Mouse (Mus musculus) limb, embryonic 13.5 days (tissue): ENCODE data around the gene Fam126a. TPM values are rescaled to one million over a fixed set of nuclear protein-coding genes. Genes with fewer than 3 reads are reported as not detected.

Source experiments
- ATAC-seq: fragments of 200-750 bp; cut with Nextera tagmentation; 2 replicates; pipeline ENCODE4 v1.8.0; 2017; ENCODE audit warnings: low read depth, moderate number of reproducible peaks, moderate TSS enrichment; ENCODE audit not compliant: low FRiP score
- H3K27ac ChIP-seq: fragments of 300-500 bp; sonication (generic); 2 replicates; pipeline ENCODE4 v1.5.1; 2015; ENCODE audit warnings: inconsistent platforms, mild to moderate bottlenecking, moderate library complexity
- H3K27me3 ChIP-seq: fragments of 300-500 bp; sonication (generic); 2 replicates; pipeline ENCODE4 v1.6.1; 2015; ENCODE audit warnings: mild to moderate bottlenecking, inconsistent platforms
- H3K36me3 ChIP-seq: fragments of 300-500 bp; sonication (generic); 2 replicates; pipeline ENCODE4 v1.6.1; 2015; ENCODE audit warnings: inconsistent platforms, mild to moderate bottlenecking, moderate library complexity
- H3K4me1 ChIP-seq: fragments of 300-500 bp; sonication (generic); 2 replicates; pipeline ENCODE4 v1.6.1; 2015; ENCODE audit warnings: inconsistent platforms
- H3K4me2 ChIP-seq: fragments of 300-500 bp; sonication (generic); replicated peaks from 2 replicates; pipeline ENCODE4 v1.6.1; 2015; ENCODE audit warnings: inconsistent platforms, mild to moderate bottlenecking, moderate library complexity
- H3K4me3 ChIP-seq: fragments of 300-500 bp; sonication (generic); 2 replicates; pipeline ENCODE4 v1.5.1; 2015; ENCODE audit warnings: moderate library complexity, mild to moderate bottlenecking, inconsistent platforms
- H3K9ac ChIP-seq: fragments of 300-500 bp; sonication (generic); 2 replicates; pipeline ENCODE4 v1.6.1; 2015; ENCODE audit warnings: mild to moderate bottlenecking, inconsistent platforms
- H3K9me3 ChIP-seq: fragments of 300-500 bp; sonication (generic); 2 replicates; pipeline ENCODE4 v1.6.1; 2016; ENCODE audit warnings: inconsistent platforms
- WGBS: fragments of 180-500 bp; shearing (Covaris S2); methylation state at CpG from one replicate; pipeline ENCODE4 v1.1.7; 2015; 5-methylcytosine and 5-hydroxymethylcytosine counted together
- polyA plus RNA-seq: library from polyadenylated mRNA; unstranded; fragments of >200 nt; fragmentation: Nextera tagmentation; extraction: Ambion mirVana; gene quantifications from 2 replicates; pipeline ENCODE4 v1.2.1, GENCODE M21; 2015

The Fam126a gene
- polyA plus RNA-seq, 1 experiment from 2014 or later: 33.8 TPM

DNA sequence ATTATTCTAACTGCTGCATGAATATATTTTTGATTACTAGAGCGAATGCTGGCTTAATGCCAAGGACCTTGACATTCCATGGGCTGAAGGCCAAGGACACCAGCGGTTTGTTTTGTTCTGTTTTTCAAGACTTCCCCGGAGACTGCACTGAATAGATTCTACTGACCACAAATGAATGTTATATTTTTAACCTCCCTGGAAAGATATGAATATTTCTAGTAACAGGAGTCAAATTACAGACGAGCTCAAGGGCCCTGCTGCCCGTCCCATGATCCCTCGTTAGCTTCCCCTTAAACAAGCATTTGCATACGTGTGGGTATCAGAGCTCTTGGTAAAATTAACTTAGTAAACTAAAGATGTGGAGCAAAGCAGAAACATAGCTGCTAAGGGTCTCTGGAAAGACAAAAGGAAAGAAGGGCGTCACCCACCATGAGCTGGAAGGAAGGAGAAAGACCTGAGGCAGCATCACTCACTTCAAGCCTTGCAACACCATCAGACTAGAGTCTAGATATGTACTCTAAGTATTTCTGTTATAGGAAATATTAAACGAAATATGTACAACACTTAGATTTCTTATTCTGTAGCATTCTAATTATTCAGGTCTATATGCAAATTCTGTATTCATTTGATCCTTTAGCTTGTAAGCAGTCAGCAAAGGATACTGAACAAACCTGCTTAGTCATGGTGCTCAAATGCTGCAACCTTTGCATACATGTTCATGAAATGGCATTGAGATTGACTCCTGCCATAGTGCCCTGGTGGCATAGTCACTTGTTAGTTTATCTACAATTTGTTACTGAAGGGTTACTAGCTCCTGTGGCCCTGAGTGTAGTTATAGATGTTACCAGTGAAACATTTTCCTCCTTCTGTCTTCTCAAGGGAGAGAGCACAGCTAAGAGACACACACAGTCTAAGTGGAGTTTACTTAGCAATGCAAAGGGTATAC is 23.0 kb upstream of the Fam126a start:
- WGBS: 64% methylated on average over 9 of the region's 9 CpGs
- Histone ChIP-seq H3K9me3 (peaks cover 5% of the 10 kb centered on the region), H3K4me3 (no peak overlapping the region), H3K4me1 (no peaks in the 10 kb centered on the region), H3K27ac (no peak overlapping the region), H3K4me2 (no peak overlapping the region), H3K9ac (no peak overlapping the region), H3K27me3 (no peaks in the 10 kb centered on the region), H3K36me3 (no peaks in the 10 kb centered on the region)
- no peak for ATAC-seq

DNA sequence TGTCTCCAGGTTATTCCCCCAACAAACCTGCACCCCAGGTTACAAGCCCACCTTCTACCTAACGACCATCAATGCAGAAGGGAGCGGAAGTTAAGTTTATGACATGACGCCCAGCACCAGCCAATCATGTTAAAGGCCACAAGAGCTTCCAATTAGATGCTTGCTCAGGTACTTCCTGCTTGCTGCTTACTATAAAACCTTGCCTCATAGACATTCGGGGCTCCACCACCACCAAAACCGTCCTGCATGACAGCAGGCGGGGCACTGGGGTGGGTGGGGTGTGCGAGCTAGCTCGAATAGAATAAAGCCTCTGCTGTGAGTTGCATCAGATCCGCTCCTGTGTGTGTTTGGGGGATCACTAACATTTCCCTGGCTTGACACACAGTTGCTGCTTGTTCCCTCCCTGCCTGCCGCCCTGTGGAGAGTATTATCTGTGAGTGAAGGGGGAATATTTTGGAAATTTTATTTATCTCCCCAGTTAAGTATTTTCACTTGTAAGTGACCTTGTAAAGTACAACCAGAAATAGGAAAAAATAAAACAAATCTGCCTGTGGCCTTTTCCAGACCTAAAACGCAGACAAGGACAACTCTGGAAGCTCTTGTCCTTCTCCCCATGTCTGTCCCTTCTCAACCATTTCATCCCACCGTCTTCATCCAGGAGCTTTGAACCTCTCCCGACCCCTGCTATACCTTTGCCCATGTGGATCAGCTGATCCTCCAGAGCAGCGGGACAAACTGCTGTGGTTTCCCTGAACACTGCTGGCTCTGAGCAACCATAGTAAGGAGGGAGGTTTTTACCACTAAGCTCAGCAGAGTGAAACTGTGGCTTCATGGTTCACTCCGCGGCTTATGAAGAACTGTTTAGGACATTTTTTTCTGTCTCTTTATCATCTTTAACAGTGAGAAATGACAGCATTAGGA is 21.5 kb upstream of the Fam126a start:
- WGBS: 55% methylated on average over 16 of the region's 16 CpGs
- Histone ChIP-seq H3K4me2 (no peak overlapping the region), H3K4me3 (no peak overlapping the region), H3K9ac (no peak overlapping the region), H3K9me3 (peaks cover 5% of the 10 kb centered on the region), H3K36me3 (no peaks in the 10 kb centered on the region), H3K4me1 (no peaks in the 10 kb centered on the region), H3K27me3 (no peaks in the 10 kb centered on the region), H3K27ac (no peak overlapping the region)
- ATAC-seq: no peak

DNA sequence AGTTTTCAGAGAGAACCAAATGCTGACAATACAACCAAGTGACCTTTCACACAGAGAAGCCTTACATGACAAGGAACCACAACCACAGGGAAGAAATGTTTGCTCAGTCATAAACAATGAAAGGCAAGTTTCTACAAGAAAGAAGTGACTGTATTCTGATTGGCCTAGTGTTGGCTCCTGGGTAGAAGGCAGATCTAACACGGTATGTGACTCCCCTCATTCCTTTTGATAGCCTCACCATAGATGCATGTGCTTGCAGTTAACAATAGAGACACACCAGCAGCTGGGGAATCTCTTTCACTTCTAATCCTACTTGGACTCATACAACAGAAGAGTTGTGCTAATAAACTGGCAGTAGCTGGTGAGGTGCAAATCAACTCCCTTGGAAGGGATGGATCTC is 17.3 kb upstream of the Fam126a start:
- H3K27ac ChIP-seq: no peak overlapping the region
- H3K4me2 ChIP-seq: no peak overlapping the region
- no peaks in the 10 kb centered on the region for H3K9me3 ChIP-seq
- H3K4me1 ChIP-seq: peaks cover 3% of the 10 kb centered on the region; the same call in 1 of the 2 replicates
- 65% methylated on average over 1 of the region's 1 CpGs for WGBS
- no peak overlapping the region for H3K4me3 ChIP-seq
- no peak for ATAC-seq
- no peaks in the 10 kb centered on the region for H3K27me3 ChIP-seq
- H3K9ac ChIP-seq: no peak overlapping the region
- H3K36me3 ChIP-seq: no peaks in the 10 kb centered on the region

DNA sequence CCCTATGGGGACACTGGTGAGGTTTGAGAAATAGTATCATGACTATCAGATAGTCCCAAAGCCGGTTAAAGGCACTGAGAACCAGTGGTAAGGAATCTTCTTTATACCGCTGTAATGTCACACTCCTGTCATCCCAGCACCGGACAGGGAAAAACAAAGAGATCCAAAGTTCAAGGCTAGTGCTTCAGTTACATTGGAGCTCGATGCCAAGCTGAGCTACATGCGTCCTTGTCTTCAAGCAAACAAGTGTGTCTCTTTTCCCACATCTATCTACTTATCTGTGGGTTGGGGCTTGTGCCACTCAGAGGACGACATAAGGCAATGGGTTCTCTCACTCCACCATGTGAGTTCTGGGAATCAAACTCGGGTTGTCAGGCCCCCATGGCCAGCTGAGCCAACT is 16.5 kb upstream of the Fam126a start:
- Histone ChIP-seq H3K27ac (no peak overlapping the region), H3K4me3 (no peak overlapping the region), H3K4me1 (peaks cover 3% of the 10 kb centered on the region; the same call in 1 of the 2 replicates), H3K9ac (no peak overlapping the region), H3K27me3 (no peaks in the 10 kb centered on the region), H3K9me3 (no peaks in the 10 kb centered on the region), H3K36me3 (no peaks in the 10 kb centered on the region), H3K4me2 (no peak overlapping the region)
- ATAC-seq: no peak
- 85% methylated on average over 7 of the region's 7 CpGs for WGBS

DNA sequence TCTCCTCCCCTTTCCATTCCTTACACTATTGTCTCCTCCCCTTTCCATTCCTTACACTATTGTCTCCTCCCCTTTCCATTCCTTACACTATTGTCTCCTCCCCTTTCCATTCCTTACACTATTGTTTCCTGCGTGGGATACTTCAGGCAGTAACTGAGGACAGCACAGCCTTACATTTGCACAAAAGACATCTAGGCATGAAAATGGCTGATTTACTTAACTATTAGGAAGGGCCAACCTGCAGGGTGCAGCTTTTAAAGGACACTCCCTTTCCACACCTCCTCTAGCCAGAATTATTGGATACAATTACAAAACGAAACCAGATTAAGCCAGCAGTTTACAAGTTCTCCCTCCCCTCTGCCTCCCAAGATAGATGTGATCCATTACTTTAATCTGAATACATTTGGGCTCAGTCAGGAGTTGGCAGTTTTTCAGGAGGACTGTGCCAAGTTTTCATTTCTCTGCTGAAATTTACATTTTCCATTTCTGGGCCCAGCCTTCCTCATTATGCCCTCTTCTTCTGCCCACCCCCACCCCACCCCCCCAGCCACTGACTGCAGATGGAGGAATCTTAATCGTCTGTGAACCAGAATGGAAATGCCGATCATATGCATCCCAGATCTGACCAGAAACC is 15.6 kb upstream of the Fam126a start:
- Histone ChIP-seq H3K27ac (no peak overlapping the region), H3K27me3 (no peaks in the 10 kb centered on the region), H3K4me3 (no peak overlapping the region), H3K9ac (no peak overlapping the region), H3K36me3 (no peaks in the 10 kb centered on the region), H3K9me3 (no peaks in the 10 kb centered on the region), H3K4me1 (peaks cover 3% of the 10 kb centered on the region; the same call in 1 of the 2 replicates), H3K4me2 (no peak overlapping the region)
- WGBS: 43% methylated on average over 4 of the region's 4 CpGs
- no peak for ATAC-seq

DNA sequence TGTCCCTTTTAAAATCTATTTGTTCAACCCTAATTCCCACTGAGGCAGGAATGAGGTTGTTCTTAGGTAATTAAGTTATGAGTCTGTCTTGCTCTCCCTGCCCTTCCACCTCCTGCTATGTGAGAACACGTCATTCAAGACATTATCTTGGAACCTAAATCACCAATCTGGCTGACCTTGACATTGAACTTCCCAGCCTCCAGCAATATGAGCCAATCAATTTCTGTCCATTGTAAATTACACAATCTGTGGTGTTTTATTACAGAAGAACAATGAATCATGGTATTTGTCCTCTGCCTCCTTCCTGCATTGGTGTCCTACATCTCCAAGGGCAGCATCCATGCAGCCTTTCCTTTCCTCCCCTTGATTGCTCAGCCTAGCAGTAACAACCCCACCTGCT is 13.9 kb upstream of the Fam126a start:
- Histone ChIP-seq H3K36me3 (no peaks in the 10 kb centered on the region), H3K27me3 (no peaks in the 10 kb centered on the region), H3K4me1 (peaks cover 3% of the 10 kb centered on the region; the same call in 1 of the 2 replicates), H3K4me3 (no peak overlapping the region), H3K4me2 (no peak overlapping the region), H3K27ac (no peak overlapping the region), H3K9ac (no peak overlapping the region), H3K9me3 (no peaks in the 10 kb centered on the region)
- no peak for ATAC-seq
- WGBS: 25% methylated on average over 1 of the region's 1 CpGs

DNA sequence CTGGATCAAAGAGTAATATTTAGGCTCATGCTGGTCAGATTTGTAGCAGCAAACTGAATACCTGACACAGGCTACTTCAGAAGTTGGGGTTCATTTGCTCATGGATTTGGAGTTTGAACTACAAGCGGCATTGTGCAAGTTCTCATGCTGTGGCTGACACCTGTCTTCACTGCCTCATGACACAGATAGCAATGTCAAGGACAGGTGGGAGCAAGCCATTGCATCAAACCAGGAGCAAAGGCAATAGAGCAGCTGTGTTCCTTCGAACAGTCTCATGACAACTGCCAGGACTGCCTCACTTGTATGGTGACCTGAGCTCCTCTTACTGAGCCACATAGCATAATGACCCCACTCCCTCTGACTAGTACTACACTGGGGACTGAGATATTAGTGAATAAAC is 12.9 kb upstream of the Fam126a start:
- no peak for ATAC-seq
- Histone ChIP-seq H3K9me3 (no peaks in the 10 kb centered on the region), H3K27ac (no peak overlapping the region), H3K36me3 (no peaks in the 10 kb centered on the region), H3K4me2 (no peak overlapping the region), H3K9ac (no peak overlapping the region), H3K27me3 (no peaks in the 10 kb centered on the region), H3K4me3 (no peak overlapping the region), H3K4me1 (peaks cover 11% of the 10 kb centered on the region)
- WGBS: 87% methylated on average over 2 of the region's 2 CpGs

DNA sequence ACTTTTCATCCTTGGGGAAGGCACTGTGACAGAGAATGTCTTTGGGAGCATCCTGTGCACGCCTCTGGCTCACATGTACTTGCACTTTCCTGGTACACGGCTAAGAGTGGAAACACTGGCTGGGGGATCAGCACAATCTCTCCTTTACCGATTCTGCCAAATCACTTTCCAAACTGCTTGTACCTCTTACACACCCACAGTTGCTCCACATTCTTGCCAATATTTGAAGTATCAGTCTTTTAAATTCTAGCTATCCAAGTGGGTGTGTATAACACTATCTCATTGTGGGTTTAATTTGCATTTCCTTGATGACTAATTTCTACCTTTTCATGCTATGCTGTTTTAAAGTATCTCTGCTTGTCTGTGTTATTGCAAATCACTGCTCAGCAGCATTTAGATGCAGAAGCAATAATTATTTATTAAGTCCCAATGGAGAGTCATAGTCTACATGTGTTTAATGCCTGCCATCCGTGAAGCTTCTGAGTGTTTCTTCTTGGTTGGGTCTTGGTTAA is 10.9 kb upstream of the Fam126a start:
- no peak overlapping the region for H3K9ac ChIP-seq
- no peak for ATAC-seq

DNA sequence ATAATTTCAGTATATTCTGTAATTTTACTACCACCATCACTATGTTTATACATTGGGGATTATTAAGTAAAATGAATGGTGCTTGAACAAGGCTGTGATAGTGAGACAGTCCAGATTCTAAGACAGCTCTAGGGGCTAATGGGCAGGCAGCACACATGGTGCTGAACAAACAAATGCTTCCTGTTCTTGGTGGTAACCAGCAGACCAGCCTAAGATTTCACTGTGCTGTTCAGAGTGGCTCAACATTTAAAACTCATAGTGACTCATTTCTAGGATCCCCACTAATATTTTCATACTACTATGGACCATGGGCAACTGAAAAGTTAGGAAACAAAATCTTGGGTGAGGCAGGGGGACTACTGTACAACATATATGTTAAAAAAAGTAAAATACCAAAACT is 10.1 kb upstream of the Fam126a start:
- no peak for ATAC-seq
- peaks cover 8% of the 10 kb centered on the region; the same call in 1 of the 2 replicates for H3K4me1 ChIP-seq
- no peak overlapping the region for H3K4me3 ChIP-seq

More for the DNA sequence above, 10.9 kb upstream of the Fam126a start:
- no peak overlapping the region for H3K4me2 ChIP-seq
- H3K9me3 ChIP-seq: no peaks in the 10 kb centered on the region
- H3K4me1 ChIP-seq: peaks cover 11% of the 10 kb centered on the region
- no peak overlapping the region for H3K4me3 ChIP-seq
- WGBS: 84% methylated on average over 4 of the region's 4 CpGs
- H3K36me3 ChIP-seq: no peaks in the 10 kb centered on the region
- H3K27ac ChIP-seq: no peak overlapping the region
- H3K27me3 ChIP-seq: no peaks in the 10 kb centered on the region

DNA sequence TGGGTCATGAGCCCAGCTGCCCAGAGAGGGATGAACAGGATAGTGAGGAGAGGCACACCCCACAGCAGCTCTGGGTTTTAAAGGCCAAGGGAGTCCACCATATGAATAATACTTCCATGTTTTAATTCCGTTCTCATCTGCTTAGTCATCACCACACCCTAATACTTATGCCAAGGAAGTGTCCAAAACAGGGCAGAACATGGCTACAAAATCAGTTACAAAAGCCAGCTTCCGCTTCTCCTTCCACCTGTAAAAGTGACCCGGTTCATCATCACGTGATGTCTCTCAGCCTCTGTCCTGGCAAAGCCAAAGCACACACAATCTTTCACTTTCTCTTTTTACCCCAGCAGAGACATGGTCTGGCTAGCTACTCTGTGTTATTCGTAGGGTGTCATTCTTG is 8.9 kb upstream of the Fam126a start:
- Histone ChIP-seq H3K36me3 (no peaks in the 10 kb centered on the region), H3K9ac (no peak overlapping the region), H3K27ac (no peak overlapping the region), H3K27me3 (no peaks in the 10 kb centered on the region), H3K4me3 (no peak overlapping the region), H3K9me3 (no peaks in the 10 kb centered on the region), H3K4me2 (no peak overlapping the region), H3K4me1 (peaks cover 8% of the 10 kb centered on the region; the same call in 1 of the 2 replicates)
- ATAC-seq: no peak
- 88% methylated on average over 5 of the region's 5 CpGs for WGBS

More for the DNA sequence above, 10.1 kb upstream of the Fam126a start:
- H3K27ac ChIP-seq: no peak overlapping the region
- no peaks in the 10 kb centered on the region for H3K36me3 ChIP-seq
- H3K9me3 ChIP-seq: no peaks in the 10 kb centered on the region
- H3K9ac ChIP-seq: no peak overlapping the region
- H3K27me3 ChIP-seq: no peaks in the 10 kb centered on the region
- H3K4me2 ChIP-seq: no peak overlapping the region

DNA sequence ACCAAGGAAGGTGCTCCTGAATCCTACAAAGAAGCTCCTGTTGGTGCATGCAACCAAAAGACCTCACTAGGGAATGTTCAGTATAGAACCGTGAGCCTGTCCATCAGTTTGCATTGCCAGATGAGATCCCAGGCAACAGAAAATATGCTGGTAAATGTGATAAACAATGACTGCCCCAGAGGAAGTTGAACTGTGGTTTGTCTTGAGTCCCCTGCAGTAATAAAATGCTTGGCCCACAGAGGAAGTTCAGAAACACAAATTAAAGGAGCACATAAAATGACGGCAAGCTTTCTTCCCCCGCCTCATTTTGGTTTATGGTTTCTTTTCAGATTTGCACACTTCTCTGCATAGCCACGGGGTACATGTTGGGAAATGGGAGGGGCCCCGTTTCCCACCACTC is 8.3 kb upstream of the Fam126a start:
- Histone ChIP-seq H3K36me3 (no peaks in the 10 kb centered on the region), H3K4me3 (no peak overlapping the region), H3K9me3 (no peaks in the 10 kb centered on the region), H3K4me1 (peaks cover 8% of the 10 kb centered on the region; the same call in 1 of the 2 replicates), H3K9ac (no peak overlapping the region), H3K4me2 (no peak overlapping the region), H3K27ac (no peak overlapping the region), H3K27me3 (no peaks in the 10 kb centered on the region)
- no peak for ATAC-seq
- 13% methylated on average over 5 of the region's 5 CpGs for WGBS
